Mouse (Mus musculus) naive thymus-derived CD4-positive, alpha-beta T cell, adult 2 months (primary cell): ENCODE results near the gene Ccl2.
A peak's percentile ranks its signal among the peaks of the same experiment; 100 is the strongest.

Source experiments
- DNase-seq: peaks from one replicate; pipeline ENCODE4 v3.0.0-alpha.2; 2011; ENCODE audit warnings: low read depth

Ccl2 gene

DNA sequence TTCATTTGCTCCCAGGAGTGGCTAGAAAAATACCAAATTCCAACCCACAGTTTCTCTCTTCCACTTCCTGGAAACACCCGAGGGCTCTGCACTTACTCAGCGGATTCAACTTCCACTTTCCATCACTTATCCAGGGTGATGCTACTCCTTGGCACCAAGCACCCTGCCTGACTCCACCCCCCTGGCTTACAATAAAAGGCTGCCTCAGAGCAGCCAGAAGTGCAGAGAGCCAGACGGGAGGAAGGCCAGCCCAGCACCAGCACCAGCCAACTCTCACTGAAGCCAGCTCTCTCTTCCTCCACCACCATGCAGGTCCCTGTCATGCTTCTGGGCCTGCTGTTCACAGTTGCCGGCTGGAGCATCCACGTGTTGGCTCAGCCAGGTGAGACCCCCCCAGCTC lies at the start of gene Ccl2:
Ccl2 (plus strand) TSS at position 216 of the 400 bp plus-strand sequence.
- no peak for DNase-seq

DNA sequence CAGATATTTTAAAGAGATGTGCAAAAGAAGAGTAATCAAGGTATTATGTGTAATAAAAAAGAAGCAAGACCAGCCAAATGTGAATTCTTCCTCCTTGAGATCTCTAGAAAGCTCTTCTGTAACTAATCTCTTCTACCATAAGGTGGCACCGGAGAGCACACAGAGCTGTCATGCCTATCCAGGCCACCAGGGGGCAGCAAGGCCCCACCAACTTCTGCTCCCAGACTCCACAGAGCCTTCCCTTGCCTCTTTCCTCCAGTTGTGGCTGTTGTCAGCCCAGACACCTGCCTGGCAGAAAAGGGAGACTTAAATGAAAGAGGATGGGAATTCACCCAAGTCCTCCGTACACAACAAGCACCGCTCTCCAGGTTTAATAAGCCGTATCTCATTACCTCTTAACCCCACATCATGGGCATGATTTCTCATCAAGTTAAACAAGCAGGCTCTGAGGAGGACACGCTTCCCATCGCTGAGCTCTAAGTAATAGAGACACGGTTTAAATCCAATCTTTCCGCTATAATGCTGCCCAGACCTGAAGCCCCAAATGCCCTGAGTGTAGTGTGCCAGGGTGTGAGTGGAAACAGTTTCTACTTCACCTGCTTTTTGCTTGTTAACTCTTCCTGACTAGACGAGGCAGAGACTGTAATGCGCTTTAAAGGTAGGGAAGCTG lies 39.1 kb upstream of the Ccl2 start:
- peak; percentile 69 for DNase-seq

- no peak for DNase-seq
These were observed 38.3 kb upstream of the Ccl2 start for GRCm38 (mm10) chr11:81997085-81997484.

DNA sequence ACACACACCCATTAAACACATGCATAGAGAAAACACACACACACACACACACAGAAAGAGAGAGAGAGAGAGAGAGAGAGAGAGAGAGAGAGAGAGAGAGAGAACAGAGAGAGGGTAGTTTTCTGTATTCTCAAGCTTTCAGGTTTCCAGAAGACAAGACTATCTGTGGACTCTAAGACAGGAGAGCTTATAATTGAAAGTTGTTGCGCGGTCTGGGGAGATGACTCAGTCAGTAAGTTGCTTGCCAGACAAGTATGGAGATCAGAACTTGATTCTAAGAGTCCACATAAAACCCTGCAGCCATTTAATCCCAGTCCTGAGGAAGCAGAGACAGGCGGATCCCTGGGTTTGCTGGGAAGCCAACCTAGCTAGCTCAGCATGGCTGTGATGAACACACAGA lies 36.7 kb upstream of the Ccl2 start:
- no peak for DNase-seq

DNA sequence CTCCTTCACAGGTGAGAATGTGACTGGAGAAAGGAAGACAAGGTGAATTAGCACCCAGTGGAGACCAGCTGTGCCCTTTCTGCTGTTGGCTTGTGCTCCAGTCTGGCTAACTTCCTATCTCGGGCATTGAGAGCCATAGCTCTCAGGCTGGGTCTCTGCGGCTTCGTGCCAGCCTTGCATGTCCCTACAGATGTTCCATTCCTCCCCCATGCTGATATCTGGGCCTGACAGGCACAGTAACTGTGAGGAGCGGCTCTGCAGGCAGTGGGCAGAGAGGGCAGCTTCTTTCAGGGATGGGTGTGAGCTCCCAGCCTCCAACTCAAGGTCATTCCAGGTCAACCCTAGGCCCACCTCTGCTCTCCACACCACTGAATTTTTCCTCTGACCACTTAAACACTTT lies 35.9 kb upstream of the Ccl2 start:
- no peak for DNase-seq

- no peak for DNase-seq
These were observed 34.8 kb upstream of the Ccl2 start for GRCm38 (mm10) chr11:82000581-82000980.

GRCm38 (mm10) chr11:82004810-82005209 lies 30.6 kb upstream of the Ccl2 start:
- no peak for DNase-seq

DNA sequence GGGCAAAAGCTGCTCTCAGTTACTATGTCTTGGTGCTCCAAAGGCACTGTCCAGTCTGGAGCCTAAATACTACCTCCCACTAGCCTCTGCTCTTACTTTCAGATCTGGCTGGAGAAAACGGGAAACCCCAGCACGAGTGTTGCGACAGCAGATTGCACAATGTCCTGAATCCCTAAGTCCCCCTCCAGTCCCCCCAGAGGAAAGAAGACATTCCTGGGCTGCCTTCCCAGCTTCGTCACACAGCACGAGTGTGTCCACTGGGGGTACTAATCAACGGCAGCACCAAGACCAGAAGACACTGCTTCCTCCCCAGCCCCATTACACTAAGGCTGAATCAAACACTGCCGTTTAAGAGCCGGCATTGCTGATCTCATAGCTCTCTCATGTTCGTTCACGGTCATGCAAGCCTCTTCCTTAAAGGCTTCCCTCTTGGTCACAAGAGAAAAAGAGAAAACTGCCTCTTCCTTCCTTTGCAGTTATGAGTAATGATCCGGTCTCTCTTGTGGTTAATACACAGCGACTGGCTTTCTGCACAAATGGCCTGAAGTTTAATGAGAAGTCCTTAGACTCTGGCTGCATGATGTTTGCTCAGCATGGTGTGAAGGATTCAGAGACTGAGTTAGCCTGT lies 28.5 kb upstream of the Ccl2 start:
- no peak for DNase-seq

DNA sequence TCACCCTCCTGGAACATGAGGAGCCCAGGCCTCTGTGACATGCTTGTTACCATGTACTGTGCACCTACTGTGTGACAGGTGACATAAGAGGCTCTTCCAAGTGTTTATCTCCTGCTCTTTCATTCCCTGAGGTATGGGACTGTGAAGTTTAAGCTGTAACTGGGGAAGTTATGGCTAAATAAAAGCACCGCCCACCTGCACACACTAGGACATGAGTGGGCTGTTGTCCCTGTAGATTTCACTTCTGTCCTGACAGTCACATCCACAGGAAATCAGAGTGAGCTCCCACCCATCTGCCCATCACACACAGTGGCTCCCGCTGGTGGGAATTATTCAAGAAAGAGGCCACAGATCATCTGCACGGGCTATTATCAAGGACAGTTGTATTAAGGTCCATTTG lies 25.3 kb upstream of the Ccl2 start:
- DNase-seq: no peak

- DNase-seq: no peak
These were observed 23.8 kb upstream of the Ccl2 start for GRCm38 (mm10) chr11:82011411-82012193.

GRCm38 (mm10) chr11:82013756-82014155 lies 21.6 kb upstream of the Ccl2 start:
- no peak for DNase-seq

- no peak for DNase-seq
These were observed 20.3 kb upstream of the Ccl2 start for GRCm38 (mm10) chr11:82015066-82015465.

DNA sequence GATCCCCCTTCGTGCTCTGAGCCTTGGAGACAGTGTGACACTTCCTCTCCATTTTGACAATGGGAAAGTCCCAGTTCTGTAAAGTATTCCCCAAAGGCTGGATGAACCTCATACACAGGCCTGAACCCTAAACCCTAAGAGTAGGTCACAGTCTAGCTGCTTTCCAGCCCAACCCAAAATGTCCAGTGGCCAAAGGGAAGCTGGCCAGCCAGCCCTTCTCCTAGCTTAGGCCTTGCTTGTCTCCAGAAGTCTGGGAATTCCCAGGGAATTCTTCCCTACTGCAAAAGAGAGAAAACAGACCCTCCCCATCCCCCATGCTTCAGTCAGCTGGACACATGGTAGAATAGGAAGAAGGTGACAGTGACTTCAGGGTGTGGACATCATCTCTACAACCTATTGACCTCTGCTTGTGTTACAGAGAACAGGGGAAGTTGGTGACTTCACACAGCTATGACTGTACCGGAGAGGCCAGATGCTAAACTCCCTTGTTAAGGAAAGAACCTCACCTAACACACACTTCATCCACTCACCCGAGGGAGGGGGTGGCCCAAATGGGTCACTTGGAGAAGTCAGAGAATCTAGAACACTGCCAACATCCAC lies 19.1 kb upstream of the Ccl2 start:
- DNase-seq: no peak

DNA sequence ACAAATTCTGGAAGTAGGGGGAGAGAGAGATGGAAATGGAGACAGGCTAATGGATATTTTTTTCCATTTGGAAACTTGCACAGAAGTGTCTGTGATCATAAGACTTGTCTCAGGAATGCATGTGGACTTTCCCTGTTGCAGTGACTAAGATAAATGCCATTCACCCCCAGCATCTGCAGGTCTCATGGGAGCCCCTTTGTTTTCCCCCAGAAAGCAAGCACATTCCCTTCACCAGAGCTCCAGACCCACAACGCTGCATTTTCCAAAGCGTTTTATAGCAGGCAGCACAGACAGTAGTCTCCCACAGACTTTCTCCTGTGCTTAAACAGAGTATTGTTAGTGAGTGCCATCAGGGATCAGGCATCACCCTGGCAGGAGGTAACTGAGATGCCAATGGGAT lies 16.0 kb upstream of the Ccl2 start:
- no peak for DNase-seq

DNA sequence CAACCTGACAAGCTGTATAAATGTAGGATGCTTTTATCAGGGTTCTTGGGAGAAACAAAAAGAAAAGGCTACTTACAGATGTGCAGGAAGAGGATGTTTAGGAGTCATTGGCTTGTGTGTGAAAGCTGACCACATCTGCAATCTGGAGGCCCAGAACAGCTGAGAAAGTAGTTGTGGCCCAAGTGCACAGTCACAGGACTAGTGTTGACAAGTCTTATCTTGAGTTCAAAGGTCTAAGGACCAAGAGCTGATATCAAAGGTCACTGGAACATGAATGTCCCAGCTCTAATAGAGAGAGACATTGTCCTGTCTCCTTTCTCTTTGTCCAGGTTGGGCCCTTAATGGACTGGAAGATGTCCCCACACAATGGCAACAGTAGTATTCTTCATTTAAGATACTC lies 15.6 kb upstream of the Ccl2 start:
- no peak for DNase-seq

GRCm38 (mm10) chr11:82021406-82021805 lies 14.0 kb upstream of the Ccl2 start:
- no peak for DNase-seq

GRCm38 (mm10) chr11:82022504-82023056 lies 12.8 kb upstream of the Ccl2 start:
- DNase-seq: no peak

DNA sequence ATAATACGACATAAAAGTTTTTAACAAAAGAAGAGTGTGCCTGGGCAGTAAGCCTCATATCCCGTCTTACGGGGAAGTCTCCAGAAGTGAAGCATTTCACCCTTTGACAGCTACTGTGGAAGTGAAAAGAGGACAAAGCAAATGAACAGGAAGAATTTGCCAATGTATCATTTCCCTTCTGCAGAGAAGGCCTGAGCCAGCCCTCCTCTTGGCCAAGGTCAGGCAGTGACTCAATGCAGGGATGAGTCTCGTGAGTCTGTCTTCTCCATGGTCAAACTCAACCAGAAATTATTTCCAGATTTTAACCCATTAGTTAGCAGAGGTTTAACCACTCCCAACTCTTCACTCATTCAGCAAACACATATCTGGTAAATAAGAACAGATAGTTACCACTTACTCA lies 11.6 kb upstream of the Ccl2 start:
- DNase-seq: no peak

DNA sequence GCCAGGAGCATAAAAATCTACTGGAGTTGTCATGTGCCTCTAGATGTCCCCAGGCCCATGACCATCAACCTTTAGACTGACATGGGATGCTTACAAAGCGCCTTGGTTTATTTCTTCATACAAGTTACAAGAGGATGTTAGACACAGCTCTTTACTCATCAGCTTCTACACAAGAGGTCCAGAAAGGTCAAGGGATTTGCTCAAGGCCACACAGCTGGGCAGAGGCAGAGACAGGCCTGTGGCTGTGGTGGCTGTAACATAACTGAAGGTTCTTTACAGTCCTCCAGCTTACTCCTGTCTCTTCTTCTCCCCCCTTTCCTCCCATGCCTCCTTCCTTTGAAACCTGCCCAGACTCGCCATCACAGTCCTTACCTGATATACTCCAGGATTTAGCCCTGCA lies 5.2 kb upstream of the Ccl2 start:
- no peak for DNase-seq

DNA sequence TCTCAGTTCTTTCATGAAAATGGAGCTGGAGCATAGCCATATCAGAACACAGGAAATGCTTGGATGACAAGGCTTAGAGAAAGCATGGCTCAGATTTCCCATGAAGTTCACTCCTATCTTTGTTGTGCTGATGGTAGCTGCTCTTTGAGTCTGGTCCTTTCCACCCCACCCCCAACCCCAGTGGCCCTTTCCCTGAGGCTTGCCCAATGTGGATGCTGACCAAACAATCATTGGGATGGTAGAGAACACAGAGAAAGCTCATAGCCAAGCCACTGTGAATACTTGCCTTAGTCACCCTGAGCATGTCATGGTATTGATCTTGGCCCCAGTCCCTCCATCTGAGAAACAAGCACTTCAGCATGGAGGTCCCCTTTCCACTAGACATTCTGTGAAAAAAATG lies 3.2 kb upstream of the Ccl2 start:
- DNase-seq: no peak

DNA sequence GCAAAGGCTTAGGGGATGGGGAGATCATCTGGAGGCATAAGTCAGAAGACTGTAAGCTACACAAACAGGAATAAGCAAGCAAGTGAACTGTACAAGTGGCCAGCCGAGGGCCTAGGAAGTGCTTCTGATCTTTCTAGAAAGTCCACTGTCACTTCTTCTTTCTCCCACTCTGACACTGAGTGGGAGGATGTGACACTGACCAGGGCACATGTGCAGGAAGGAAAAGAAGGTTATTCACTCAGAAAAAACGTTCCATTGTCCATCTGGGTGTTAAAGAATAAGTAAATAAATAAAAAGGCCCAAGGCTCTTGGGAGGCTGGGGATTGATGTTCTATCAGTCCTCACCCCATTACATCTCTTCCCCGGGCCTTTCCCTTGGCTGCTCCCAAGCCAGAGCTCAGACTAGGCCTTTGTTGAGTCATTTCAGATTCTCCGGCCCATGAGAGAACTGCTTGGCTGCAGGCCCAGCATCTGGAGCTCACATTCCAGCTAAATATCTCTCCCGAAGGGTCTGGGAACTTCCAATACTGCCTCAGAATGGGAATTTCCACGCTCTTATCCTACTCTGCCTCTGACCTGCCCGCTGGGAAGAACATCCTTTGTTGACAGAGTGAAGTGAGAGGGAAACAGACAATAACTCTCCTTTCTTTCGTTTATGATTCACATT lies 2.6 kb upstream of the Ccl2 start:
- no peak for DNase-seq

DNA sequence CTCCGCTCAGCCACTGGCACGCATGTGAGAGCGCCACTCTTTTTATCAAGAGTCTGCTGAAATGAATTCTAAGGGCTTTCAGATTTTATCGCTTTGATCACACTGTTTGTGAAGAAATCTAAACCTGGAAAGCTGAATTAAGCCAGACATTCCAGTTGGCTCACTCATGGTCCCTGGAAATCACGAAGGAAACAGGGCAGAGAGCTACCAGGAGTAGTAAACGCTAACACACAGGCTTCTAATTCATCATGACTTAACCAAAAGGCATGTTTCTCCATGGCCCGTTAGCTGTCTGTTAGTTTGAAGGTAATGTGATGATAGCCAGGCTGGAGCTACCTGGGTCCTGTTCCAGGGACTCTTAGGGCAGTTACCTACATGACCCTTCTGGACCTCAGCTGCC lies 925 bp upstream of the Ccl2 start:
- no peak for DNase-seq
